Comparison of ENCODE assay signal across 8 mouse cellular contexts in the genomic region with DNA sequence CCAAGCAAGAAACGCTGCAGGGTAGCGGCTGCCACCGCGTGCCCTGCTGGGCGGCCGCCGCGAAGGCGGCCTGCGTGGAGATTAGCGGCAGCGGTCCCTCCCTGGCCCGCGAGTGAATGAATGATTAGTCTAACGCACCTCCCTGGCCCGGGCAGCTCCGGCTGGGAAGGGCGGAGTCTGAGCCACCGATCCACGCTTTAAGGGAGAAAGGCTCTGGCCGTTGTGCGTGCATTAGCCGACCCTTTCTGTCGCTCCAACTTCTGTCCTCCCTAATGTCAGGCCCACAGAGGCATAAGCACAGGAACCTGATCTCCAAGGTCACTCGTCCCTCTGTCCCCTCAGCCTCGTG. TPM values are rescaled to one million over a fixed set of nuclear protein-coding genes. Genes with fewer than 3 reads are reported as not detected.
DNase-seq lines count a peak whose midpoint lies in the region; ATAC-seq and TF ChIP-seq lines count a peak whose summit lies in the region.

No protein-coding gene starts in this region.

- DNase-seq in layer of hippocampus, postnatal 10 days (ENCODE audit: low spot score in 2 of 2): peak; percentile 36 to 58
- DNase-seq in layer of hippocampus, postnatal 25 days (ENCODE audit: extremely low spot score in 1 of 2, low spot score in 1 of 2): no peak
- peak; percentile 19 to 49 for DNase-seq in cerebellum, adult 18-20 months
- DNase-seq in gastrocnemius, postnatal 14 days: peak; percentile 36
- DNase-seq in kidney, adult 9 months: peak; percentile 49
- DNase-seq in lung, postnatal 0 days (ENCODE audit: low spot score): peak; percentile 58
- DNase-seq in retina, postnatal 1 day: peak; percentile 69
- DNase-seq in thymus, postnatal 25 days: no peak

- intact Hi-C loops in gastrocnemius, postnatal 14 days (cut with DNase I; ENCODE audit: low total_unique reads): no loop called here

- peak overlapping the region; percentile 91 for H3K4me2 ChIP-seq in lung, postnatal 0 days (replicated peaks; ENCODE audit: low read depth, low read length)

- no peak for TF ChIP-seq EP300 in lung, postnatal 0 days (IDR thresholded peaks at IDR 0.05)

- WGBS in lung, postnatal 0 days: 3% methylated on average over 14 of the region's 26 CpGs

- peak; percentile 56 for ATAC-seq in lung, postnatal 0 days

- peaks cover 13% of the 10 kb centered on the region; the same call in 1 of the 2 replicates for H3K27me3 ChIP-seq in lung, postnatal 0 days (replicated peaks; ENCODE audit: insufficient read depth, low read length)

- no peaks in the 10 kb centered on the region for H3K9me3 ChIP-seq in lung, postnatal 0 days (ENCODE audit: low read length)

- peak overlapping the region; percentile 55 for H3K9ac ChIP-seq in lung, postnatal 0 days (replicated peaks; ENCODE audit: low read depth)

- H3K36me3 ChIP-seq in lung, postnatal 0 days (ENCODE audit: insufficient read depth, low read length): no peaks in the 10 kb centered on the region

- peak overlapping the region; percentile 86 for H3K27ac ChIP-seq in lung, postnatal 0 days (ENCODE audit: low read length)

- TF ChIP-seq CTCF in lung, postnatal 0 days (IDR thresholded peaks at IDR 0.05): no peak

- no peaks in the 10 kb centered on the region for H3K4me1 ChIP-seq in lung, postnatal 0 days (ENCODE audit: insufficient read depth, low read depth, low read length)

- H3K4me3 ChIP-seq in lung, postnatal 0 days (ENCODE audit: low read depth, low read length): peak overlapping the region; percentile 71

RNA-seq across cellular contexts. Expression of gene Bmper, which starts 0.4 kb away (rescaled TPM):
- 10 to 100 TPM in 1 of 2 experiments, 1 to 10 TPM in 1; 7.9 to 10.1 TPM for total RNA-seq in layer of hippocampus, postnatal 10 days (2021)
- 1 to 10 TPM; 3.9 to 5.3 TPM for total RNA-seq in layer of hippocampus, postnatal 25 days (2021)
- 1 to 10 TPM; 5.7 to 7.6 TPM for total RNA-seq in gastrocnemius, postnatal 14 days (2021)
- polyA plus RNA-seq in lung, postnatal 0 days (2015; fragmentation: Nextera tagmentation; extraction: Ambion mirVana): 23.6 and 27.0 TPM in 2 replicates

Comparison
In these comparisons a context has a peak if more than half of its experiments do, and no peak if none do; other contexts are left out.
1. DNase-seq: peak in layer of hippocampus, postnatal 10 days (2 of 2), cerebellum, adult 18-20 months (2 of 2), gastrocnemius, postnatal 14 days (single experiment), kidney, adult 9 months (single experiment), lung, postnatal 0 days (single experiment) and retina, postnatal 1 day (single experiment); none in layer of hippocampus, postnatal 25 days (0 of 2) and thymus, postnatal 25 days (single experiment).